Mouse (Mus musculus): ENCODE data around the gene Ino80b. TPM values are rescaled to one million over a fixed set of nuclear protein-coding genes. Genes with fewer than 3 reads are reported as not detected.

Ino80b gene
- polyA plus RNA-seq, 1 experiment = 27.1 TPM

- no peaks in the 10 kb centered on the region; the same call in 1 of the 2 replicates for H3K36me3 ChIP-seq (ENCODE audit: control insufficient read depth, insufficient read depth, low read length)
- no peak overlapping the region for H3K4me3 ChIP-seq (ENCODE audit: extremely low read depth, insufficient read depth, insufficient read length)
- TF ChIP-seq CTCF (IDR thresholded peaks at IDR 0.05; ENCODE audit: extremely low read depth, insufficient read depth, insufficient read length, insufficient replicate concordance) (no peak), POLR2A (IDR thresholded peaks at IDR 0.05; ENCODE audit: low read depth, low read length) (no peak)
- no peaks in the 10 kb centered on the region for H3K27me3 ChIP-seq (ENCODE audit: control insufficient read depth, insufficient read depth, low read length)
- no peak for DNase-seq (ENCODE audit: low read depth in 1 of 2, low spot score in 2 of 2)
- 93% methylated on average over 11 of the region's 11 CpGs for WGBS
- peaks cover 13% of the 10 kb centered on the region for H3K4me1 ChIP-seq (ENCODE audit: control insufficient read depth, insufficient read depth, insufficient read length)
- H3K27ac ChIP-seq (ENCODE audit: insufficient read depth, low read length) = no peak overlapping the region
Observed at GRCm38 (mm10) chr6:83103130-83103650, 22.0 kb downstream of the Ino80b start.

GRCm38 (mm10) chr6:83101688-83102556 is 23.3 kb downstream of the Ino80b start:
- under 1% methylated on average over 74 of the region's 74 CpGs for WGBS
- Histone ChIP-seq H3K4me3 (ENCODE audit: extremely low read depth, insufficient read depth, insufficient read length) (peak overlapping the region; percentile 68), H3K4me1 (ENCODE audit: control insufficient read depth, insufficient read depth, insufficient read length) (peaks cover 13% of the 10 kb centered on the region), H3K27me3 (ENCODE audit: control insufficient read depth, insufficient read depth, low read length) (no peaks in the 10 kb centered on the region), H3K36me3 (ENCODE audit: control insufficient read depth, insufficient read depth, low read length) (no peaks in the 10 kb centered on the region; the same call in 1 of the 2 replicates), H3K27ac (ENCODE audit: insufficient read depth, low read length) (peak overlapping the region; percentile 70)
- peak in 1 of 2 experiments; percentile 63 for DNase-seq (ENCODE audit: low read depth in 1 of 2, low spot score in 2 of 2)
- no peak for TF ChIP-seq POLR2A (IDR thresholded peaks at IDR 0.05; ENCODE audit: low read depth, low read length)
- peak; percentile 60 for TF ChIP-seq CTCF (IDR thresholded peaks at IDR 0.05; ENCODE audit: extremely low read depth, insufficient read depth, insufficient read length, insufficient replicate concordance)

DNA sequence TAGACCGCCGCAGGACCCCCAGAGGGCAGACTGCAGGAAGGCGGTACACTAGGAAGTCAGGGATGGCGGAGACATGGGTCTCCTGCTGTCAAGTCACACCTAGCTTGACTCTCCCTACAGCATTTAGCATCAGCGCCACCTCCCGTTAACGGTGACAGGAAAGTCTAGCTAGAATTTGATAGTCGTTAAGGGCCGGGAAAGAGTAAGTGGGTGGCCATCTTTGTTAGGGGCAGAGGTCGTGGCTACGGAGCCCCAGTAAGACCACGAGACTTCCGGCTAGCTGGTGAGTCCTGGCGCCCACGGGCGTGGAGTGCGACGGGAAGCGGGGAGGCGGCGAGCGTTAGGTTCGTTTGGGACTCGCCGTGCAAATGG is 23.9 kb downstream of the Ino80b start, which contains the start of the genes Ccdc142 and Gm42688:
TSS of gene Ccdc142 (plus strand) at position 286 of the 372 bp plus-strand sequence.
TSS of gene Gm42688 (plus strand) at position 302 of the 372 bp plus-strand sequence.
- peaks cover 13% of the 10 kb centered on the region for H3K4me1 ChIP-seq (ENCODE audit: control insufficient read depth, insufficient read depth, insufficient read length)
- H3K27ac ChIP-seq (ENCODE audit: insufficient read depth, low read length) = peak within 1 kb of the TSS; percentile 70
- TF ChIP-seq CTCF (IDR thresholded peaks at IDR 0.05; ENCODE audit: extremely low read depth, insufficient read depth, insufficient read length, insufficient replicate concordance) = peak; percentile 33; the same call in 1 of the 2 replicates
- TF ChIP-seq POLR2A (IDR thresholded peaks at IDR 0.05; ENCODE audit: low read depth, low read length) = no peak
- no peaks in the 10 kb centered on the region; the same call in 1 of the 2 replicates for H3K36me3 ChIP-seq (ENCODE audit: control insufficient read depth, insufficient read depth, low read length)
- H3K4me3 ChIP-seq (ENCODE audit: extremely low read depth, insufficient read depth, insufficient read length) = peak within 1 kb of the TSS; percentile 68
- 1% methylated on average over 25 of the region's 25 CpGs for WGBS
- peak; percentile 82 to 93 for DNase-seq (ENCODE audit: low read depth in 1 of 2, low spot score in 2 of 2)
- no peaks in the 10 kb centered on the region for H3K27me3 ChIP-seq (ENCODE audit: control insufficient read depth, insufficient read depth, low read length)

DNA sequence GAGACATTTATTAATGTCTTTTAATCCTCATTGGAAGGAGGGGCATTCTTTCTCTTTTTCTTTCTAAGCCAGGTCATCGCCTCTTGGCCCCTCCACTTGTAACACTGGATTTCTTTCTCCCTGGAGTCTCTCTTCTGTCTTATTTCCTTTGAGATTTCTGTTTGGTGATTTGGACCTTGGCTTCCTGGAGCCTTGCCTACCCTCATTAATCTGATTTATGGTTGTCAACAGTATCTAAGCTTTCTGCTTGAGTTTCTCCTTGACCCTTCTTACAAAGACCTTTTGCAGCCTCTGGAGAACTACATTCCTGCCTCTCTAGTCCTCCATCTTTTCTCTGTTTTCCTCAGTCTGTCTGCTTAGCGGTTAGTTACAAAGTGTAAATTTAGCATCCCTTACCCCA is 26.8 kb downstream of the Ino80b start:
- no peaks in the 10 kb centered on the region for H3K27me3 ChIP-seq (ENCODE audit: control insufficient read depth, insufficient read depth, low read length)
- 79% methylated on average over 2 of the region's 2 CpGs for WGBS
- H3K4me3 ChIP-seq (ENCODE audit: extremely low read depth, insufficient read depth, insufficient read length) = no peak overlapping the region
- no peaks in the 10 kb centered on the region; the same call in 1 of the 2 replicates for H3K36me3 ChIP-seq (ENCODE audit: control insufficient read depth, insufficient read depth, low read length)
- peaks cover 13% of the 10 kb centered on the region for H3K4me1 ChIP-seq (ENCODE audit: control insufficient read depth, insufficient read depth, insufficient read length)
- no peak for DNase-seq (ENCODE audit: low read depth in 1 of 2, low spot score in 2 of 2)
- H3K27ac ChIP-seq (ENCODE audit: insufficient read depth, low read length) = no peak overlapping the region
- TF ChIP-seq CTCF (IDR thresholded peaks at IDR 0.05; ENCODE audit: extremely low read depth, insufficient read depth, insufficient read length, insufficient replicate concordance) = no peak
- no peak for TF ChIP-seq POLR2A (IDR thresholded peaks at IDR 0.05; ENCODE audit: low read depth, low read length)

GRCm38 (mm10) chr6:83095968-83096367 is 29.3 kb downstream of the Ino80b start:
- H3K4me3 ChIP-seq (ENCODE audit: extremely low read depth, insufficient read depth, insufficient read length) = no peak overlapping the region
- DNase-seq (ENCODE audit: low read depth in 1 of 2, low spot score in 2 of 2) = peak in 1 of 2 experiments; percentile 58

DNA sequence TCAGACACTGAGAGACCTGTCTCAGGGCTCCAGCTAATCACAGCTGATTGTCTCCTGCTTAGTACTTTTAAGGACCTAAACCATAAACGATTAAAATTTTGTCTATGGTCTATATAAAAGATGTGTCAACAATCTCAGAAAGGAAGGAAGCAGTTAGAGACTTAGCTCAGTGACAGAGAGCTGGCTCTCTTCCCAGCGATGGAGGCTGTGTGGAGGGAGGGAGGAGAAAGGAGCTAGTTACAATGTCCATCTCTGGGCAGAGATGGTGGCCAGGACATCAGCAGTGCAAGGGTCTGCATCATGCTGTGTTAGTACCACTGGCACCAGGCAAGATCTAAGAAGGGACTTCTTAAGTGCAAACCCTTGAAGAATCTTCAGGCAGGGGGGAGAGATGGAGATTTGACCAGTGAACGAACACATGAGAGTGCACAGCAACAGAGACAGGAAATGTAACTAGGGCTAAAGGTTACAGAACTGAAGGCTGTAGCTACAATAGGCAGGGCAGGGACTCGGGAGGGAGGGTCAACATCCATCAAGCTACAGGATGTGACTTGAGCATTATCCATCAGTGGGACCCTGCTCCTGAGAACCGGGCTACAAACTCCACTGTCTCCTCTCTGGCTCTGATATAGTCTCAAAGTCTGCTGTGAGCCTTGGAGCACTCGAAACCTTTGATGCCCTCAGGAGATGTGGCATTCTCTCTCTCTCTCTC is 32.7 kb downstream of the Ino80b start:
- no peaks in the 10 kb centered on the region for H3K36me3 ChIP-seq (ENCODE audit: control insufficient read depth, insufficient read depth, low read length)
- no peak overlapping the region for H3K27ac ChIP-seq (ENCODE audit: insufficient read depth, low read length)
- 16% methylated on average over 6 of the region's 6 CpGs for WGBS
- no peaks in the 10 kb centered on the region for H3K4me1 ChIP-seq (ENCODE audit: control insufficient read depth, insufficient read depth, insufficient read length)
- H3K4me3 ChIP-seq (ENCODE audit: extremely low read depth, insufficient read depth, insufficient read length) = no peak overlapping the region
- DNase-seq (ENCODE audit: low read depth in 1 of 2, low spot score in 2 of 2) = no peak
- TF ChIP-seq CTCF (IDR thresholded peaks at IDR 0.05; ENCODE audit: extremely low read depth, insufficient read depth, insufficient read length, insufficient replicate concordance) (no peak), POLR2A (IDR thresholded peaks at IDR 0.05; ENCODE audit: low read depth, low read length) (no peak)
- H3K27me3 ChIP-seq (ENCODE audit: control insufficient read depth, insufficient read depth, low read length) = peaks cover 3% of the 10 kb centered on the region; the same call in 1 of the 2 replicates

More at GRCm38 (mm10) chr6:83095968-83096367, 29.3 kb downstream of the Ino80b start:
- H3K4me1 ChIP-seq (ENCODE audit: control insufficient read depth, insufficient read depth, insufficient read length) = no peaks in the 10 kb centered on the region
- no peak for TF ChIP-seq CTCF (IDR thresholded peaks at IDR 0.05; ENCODE audit: extremely low read depth, insufficient read depth, insufficient read length, insufficient replicate concordance)
- TF ChIP-seq POLR2A (IDR thresholded peaks at IDR 0.05; ENCODE audit: low read depth, low read length) = no peak
- no peaks in the 10 kb centered on the region for H3K27me3 ChIP-seq (ENCODE audit: control insufficient read depth, insufficient read depth, low read length)
- H3K36me3 ChIP-seq (ENCODE audit: control insufficient read depth, insufficient read depth, low read length) = no peaks in the 10 kb centered on the region
- WGBS = 58% methylated on average over 6 of the region's 6 CpGs
- H3K27ac ChIP-seq (ENCODE audit: insufficient read depth, low read length) = peak overlapping the region; percentile 68
